Mouse (Mus musculus): ENCODE measurements around the gene Kctd7. TPM values are rescaled to one million over a fixed set of nuclear protein-coding genes. Genes with fewer than 3 reads are reported as not detected.

Kctd7 gene
- polyA plus RNA-seq, 1 experiment from 2014 or later = 7.4 TPM

GRCm38 (mm10) chr5:130192356-130192944 lies 47.8 kb downstream of the Kctd7 start:
- no peaks in the 10 kb centered on the region for H3K4me1 ChIP-seq
- no peaks in the 10 kb centered on the region for H3K9me3 ChIP-seq (replicated peaks)
- H3K36me3 ChIP-seq = peaks cover 62% of the 10 kb centered on the region
- no peak overlapping the region for H3K27ac ChIP-seq (replicated peaks)
- no peak overlapping the region for H3K4me3 ChIP-seq (replicated peaks)
- 68% methylated on average over 2 of the region's 2 CpGs for WGBS
- H3K27me3 ChIP-seq = no peaks in the 10 kb centered on the region
- no peak overlapping the region for H3K9ac ChIP-seq
- ATAC-seq (ENCODE audit: insufficient number of reproducible peaks, low FRiP score, low TSS enrichment, low read depth) = no peak
- H3K4me2 ChIP-seq (replicated peaks) = no peak overlapping the region

- no peaks in the 10 kb centered on the region for H3K27me3 ChIP-seq
- WGBS = 74% methylated on average over 3 of the region's 3 CpGs
- no peaks in the 10 kb centered on the region for H3K9me3 ChIP-seq (replicated peaks)
- H3K4me2 ChIP-seq (replicated peaks) = no peak overlapping the region
- no peak overlapping the region for H3K27ac ChIP-seq (replicated peaks)
- no peak overlapping the region for H3K4me3 ChIP-seq (replicated peaks)
- H3K9ac ChIP-seq = no peak overlapping the region
- H3K4me1 ChIP-seq = no peaks in the 10 kb centered on the region
- H3K36me3 ChIP-seq = peaks cover 69% of the 10 kb centered on the region
- no peak; the same call in 1 of the 2 replicates for ATAC-seq (ENCODE audit: insufficient number of reproducible peaks, low FRiP score, low TSS enrichment, low read depth)
These were observed 49.1 kb downstream of the Kctd7 start for GRCm38 (mm10) chr5:130193760-130194159.

- H3K36me3 ChIP-seq = peaks cover 61% of the 10 kb centered on the region
- no peak overlapping the region for H3K4me3 ChIP-seq (replicated peaks)
- H3K4me2 ChIP-seq (replicated peaks) = no peak overlapping the region
- H3K4me1 ChIP-seq = no peaks in the 10 kb centered on the region
- 84% methylated on average over 1 of the region's 1 CpGs for WGBS
- H3K9ac ChIP-seq = no peak overlapping the region
- ATAC-seq (ENCODE audit: insufficient number of reproducible peaks, low FRiP score, low TSS enrichment, low read depth) = no peak
- H3K9me3 ChIP-seq (replicated peaks) = no peaks in the 10 kb centered on the region
- H3K27me3 ChIP-seq = no peaks in the 10 kb centered on the region
- no peak overlapping the region for H3K27ac ChIP-seq (replicated peaks)
These were observed 51.6 kb downstream of the Kctd7 start for GRCm38 (mm10) chr5:130196307-130196706.

- WGBS = 82% methylated on average over 3 of the region's 3 CpGs
- no peak for ATAC-seq (ENCODE audit: insufficient number of reproducible peaks, low FRiP score, low TSS enrichment, low read depth)
These were observed 52.8 kb downstream of the Kctd7 start for GRCm38 (mm10) chr5:130197454-130197853.

GRCm38 (mm10) chr5:130197981-130198380 lies 53.3 kb downstream of the Kctd7 start:
- H3K27ac ChIP-seq (replicated peaks) = no peak overlapping the region
- no peak overlapping the region for H3K9ac ChIP-seq
- H3K9me3 ChIP-seq (replicated peaks) = no peaks in the 10 kb centered on the region
- H3K27me3 ChIP-seq = no peaks in the 10 kb centered on the region
- no peak overlapping the region for H3K4me2 ChIP-seq (replicated peaks)
- H3K4me1 ChIP-seq = no peaks in the 10 kb centered on the region
- 88% methylated on average over 7 of the region's 7 CpGs for WGBS
- ATAC-seq (ENCODE audit: insufficient number of reproducible peaks, low FRiP score, low TSS enrichment, low read depth) = no peak
- H3K36me3 ChIP-seq = peaks cover 52% of the 10 kb centered on the region
- no peak overlapping the region for H3K4me3 ChIP-seq (replicated peaks)

More at GRCm38 (mm10) chr5:130197454-130197853, 52.8 kb downstream of the Kctd7 start:
- H3K9ac ChIP-seq = no peak overlapping the region
- no peaks in the 10 kb centered on the region for H3K9me3 ChIP-seq (replicated peaks)
- H3K4me1 ChIP-seq = no peaks in the 10 kb centered on the region
- H3K27me3 ChIP-seq = no peaks in the 10 kb centered on the region
- no peak overlapping the region for H3K27ac ChIP-seq (replicated peaks)
- no peak overlapping the region for H3K4me3 ChIP-seq (replicated peaks)
- H3K4me2 ChIP-seq (replicated peaks) = no peak overlapping the region
- H3K36me3 ChIP-seq = peaks cover 58% of the 10 kb centered on the region

- no peak for ATAC-seq (ENCODE audit: insufficient number of reproducible peaks, low FRiP score, low TSS enrichment, low read depth)
- Histone ChIP-seq H3K4me1 (no peaks in the 10 kb centered on the region), H3K36me3 (peaks cover 37% of the 10 kb centered on the region)
These were observed 55.8 kb downstream of the Kctd7 start for GRCm38 (mm10) chr5:130200233-130201029.

GRCm38 (mm10) chr5:130203948-130204347 lies 59.3 kb downstream of the Kctd7 start:
- Histone ChIP-seq H3K9ac (no peak overlapping the region), H3K27ac (replicated peaks) (no peak overlapping the region), H3K9me3 (replicated peaks) (no peaks in the 10 kb centered on the region), H3K4me3 (replicated peaks) (no peak overlapping the region), H3K27me3 (no peaks in the 10 kb centered on the region), H3K36me3 (peaks cover 40% of the 10 kb centered on the region), H3K4me2 (replicated peaks) (no peak overlapping the region), H3K4me1 (no peaks in the 10 kb centered on the region)
- WGBS = 74% methylated on average over 4 of the region's 4 CpGs
- ATAC-seq (ENCODE audit: insufficient number of reproducible peaks, low FRiP score, low TSS enrichment, low read depth) = no peak

More at GRCm38 (mm10) chr5:130200233-130201029, 55.8 kb downstream of the Kctd7 start:
- WGBS = 84% methylated on average over 10 of the region's 10 CpGs
- Histone ChIP-seq H3K4me2 (replicated peaks) (no peak overlapping the region), H3K9ac (no peak overlapping the region), H3K9me3 (replicated peaks) (no peaks in the 10 kb centered on the region), H3K27ac (replicated peaks) (0 out of 2 replicates have a peak overlapping the region, but pooled peaks have one; percentile 17), H3K27me3 (no peaks in the 10 kb centered on the region), H3K4me3 (replicated peaks) (no peak overlapping the region)

- 86% methylated on average over 6 of the region's 6 CpGs for WGBS
- H3K9ac ChIP-seq = no peak overlapping the region
- no peak overlapping the region for H3K27ac ChIP-seq (replicated peaks)
- no peaks in the 10 kb centered on the region for H3K9me3 ChIP-seq (replicated peaks)
- no peak for ATAC-seq (ENCODE audit: insufficient number of reproducible peaks, low FRiP score, low TSS enrichment, low read depth)
- H3K4me2 ChIP-seq (replicated peaks) = no peak overlapping the region
- H3K27me3 ChIP-seq = no peaks in the 10 kb centered on the region
- no peak overlapping the region for H3K4me3 ChIP-seq (replicated peaks)
- H3K36me3 ChIP-seq = peaks cover 44% of the 10 kb centered on the region
- no peaks in the 10 kb centered on the region for H3K4me1 ChIP-seq
These were observed 59.9 kb downstream of the Kctd7 start for GRCm38 (mm10) chr5:130204560-130204959.

Other genes starting within 250 kb of the Kctd7 start
- gene Zbed5, start 249.1 kb upstream of the Kctd7 start, polyA plus RNA-seq (2015; fragmentation: Nextera tagmentation; extraction: Ambion mirVana) = 5.8 and 5.9 TPM in 2 replicates
- gene Phkg1, start 246.3 kb upstream of the Kctd7 start, polyA plus RNA-seq (2015; fragmentation: Nextera tagmentation; extraction: Ambion mirVana) = 0.37 and 0.41 TPM in 2 replicates
- 3.6 and 4.7 TPM in 2 replicates for gene Nupr1l, start 236.3 kb upstream of the Kctd7 start, polyA plus RNA-seq (2015; fragmentation: Nextera tagmentation; extraction: Ambion mirVana)
- gene Vkorc1l1, start 202.9 kb upstream of the Kctd7 start, polyA plus RNA-seq (2015; fragmentation: Nextera tagmentation; extraction: Ambion mirVana) = 24.8 and 24.9 TPM in 2 replicates
- 46.7 and 47.7 TPM in 2 replicates for gene Gusb, start 141.8 kb upstream of the Kctd7 start, polyA plus RNA-seq (2015; fragmentation: Nextera tagmentation; extraction: Ambion mirVana)
- 30.0 and 30.4 TPM in 2 replicates for gene Asl, start 115.6 kb upstream of the Kctd7 start, polyA plus RNA-seq (2015; fragmentation: Nextera tagmentation; extraction: Ambion mirVana)
- gene Crcp, start 115.6 kb upstream of the Kctd7 start, polyA plus RNA-seq (2015; fragmentation: Nextera tagmentation; extraction: Ambion mirVana) = 37.9 and 39.4 TPM in 2 replicates
- 99.2 and 111 TPM in 2 replicates for gene Tpst1, start 71.5 kb upstream of the Kctd7 start, polyA plus RNA-seq (2015; fragmentation: Nextera tagmentation; extraction: Ambion mirVana)
- 30.1 and 32.6 TPM in 2 replicates for gene Rabgef1, start 26.9 kb downstream of the Kctd7 start, polyA plus RNA-seq (2015; fragmentation: Nextera tagmentation; extraction: Ambion mirVana)
- gene Tmem248, start 72.2 kb downstream of the Kctd7 start, polyA plus RNA-seq (2015; fragmentation: Nextera tagmentation; extraction: Ambion mirVana) = 31.5 and 35.3 TPM in 2 replicates
- gene Sbds, start 110.7 kb downstream of the Kctd7 start, polyA plus RNA-seq (2015; fragmentation: Nextera tagmentation; extraction: Ambion mirVana) = 67.4 and 68.1 TPM in 2 replicates
- gene Tyw1, start 110.8 kb downstream of the Kctd7 start, polyA plus RNA-seq (2015; fragmentation: Nextera tagmentation; extraction: Ambion mirVana) = 21.7 and 25.0 TPM in 2 replicates
- gene Caln1, start 224.6 kb downstream of the Kctd7 start, polyA plus RNA-seq (2015; fragmentation: Nextera tagmentation; extraction: Ambion mirVana) = 0.92 and 1.5 TPM in 2 replicates
- not detected in 2 replicates for gene A330070K13Rik, start 239.8 kb downstream of the Kctd7 start, polyA plus RNA-seq (2015; fragmentation: Nextera tagmentation; extraction: Ambion mirVana)